Mouse (Mus musculus) forebrain, embryonic 14.5 days (tissue): Measurements from ENCODE around the gene Kirrel3. TPM values are rescaled to one million over a fixed set of nuclear protein-coding genes. Genes with fewer than 3 reads are reported as not detected.

ENCODE experiments used
- ATAC-seq: fragments of 200-750 bp; cut with Nextera tagmentation; 2 replicates; pipeline ENCODE4 v1.8.0; 2017; ENCODE audit warnings: mild to moderate bottlenecking, moderate library complexity
- DNase-seq: peaks from one replicate; pipeline ENCODE4 v3.0.0-alpha.2; 2015; ENCODE audit warnings: low spot score
- H3K27ac ChIP-seq: fragments of 300-500 bp; sonication (generic); 2 replicates; pipeline ENCODE4 v1.5.1; 2014; ENCODE audit warnings: low read depth, mild to moderate bottlenecking, control low read depth, low read length, moderate library complexity
- H3K27me3 ChIP-seq: fragments of 300-500 bp; sonication (generic); replicated peaks from 2 replicates; pipeline ENCODE4 v1.6.1; 2014; ENCODE audit warnings: low read length, control low read depth, mixed read lengths; ENCODE audit not compliant: control insufficient read depth, insufficient read depth
- H3K36me3 ChIP-seq: fragments of 300-500 bp; sonication (generic); 2 replicates; pipeline ENCODE4 v1.6.1; 2014; ENCODE audit warnings: low read length, control low read depth; ENCODE audit not compliant: control insufficient read depth, insufficient read depth
- H3K4me1 ChIP-seq: fragments of 300-500 bp; sonication (generic); 2 replicates; pipeline ENCODE4 v1.6.1; 2014; ENCODE audit warnings: antibody characterized with exemption, low read length, control low read depth; ENCODE audit not compliant: control insufficient read depth, insufficient read depth
- H3K4me2 ChIP-seq: fragments of 300-500 bp; sonication (generic); 2 replicates; pipeline ENCODE4 v1.6.1; 2014; ENCODE audit warnings: mild to moderate bottlenecking, control low read depth, low read length
- H3K4me3 ChIP-seq: fragments of 300-500 bp; sonication (generic); 2 replicates; pipeline ENCODE4 v1.5.1; 2014; ENCODE audit warnings: low read depth, low read length, control low read depth
- H3K9ac ChIP-seq: fragments of 300-500 bp; sonication (generic); 2 replicates; pipeline ENCODE4 v1.6.1; 2014; ENCODE audit warnings: mild to moderate bottlenecking, low read length, control low read depth, moderate library complexity
- H3K9me3 ChIP-seq: fragments of 300-500 bp; sonication (generic); replicated peaks from 2 replicates; pipeline ENCODE4 v1.6.1; 2016; ENCODE audit warnings: low read length, control low read depth, mixed read lengths; ENCODE audit not compliant: control insufficient read depth
- WGBS: fragments of 180-500 bp; shearing (Covaris S2); extraction: QIAGEN DNeasy Blood & Tissue Kit; methylation state at CpG from one replicate; pipeline ENCODE4 v1.1.7; 2014; 5-methylcytosine and 5-hydroxymethylcytosine counted together
- polyA plus RNA-seq: library from polyadenylated mRNA; unstranded; fragments of >200 nt; fragmentation: Nextera tagmentation; extraction: Ambion mirVana; gene quantifications from 2 replicates; pipeline ENCODE4 v1.2.1, GENCODE M21; 2014

Gene Kirrel3
- polyA plus RNA-seq, 1 experiment from 2014 or later, result 31.0 TPM

DNA sequence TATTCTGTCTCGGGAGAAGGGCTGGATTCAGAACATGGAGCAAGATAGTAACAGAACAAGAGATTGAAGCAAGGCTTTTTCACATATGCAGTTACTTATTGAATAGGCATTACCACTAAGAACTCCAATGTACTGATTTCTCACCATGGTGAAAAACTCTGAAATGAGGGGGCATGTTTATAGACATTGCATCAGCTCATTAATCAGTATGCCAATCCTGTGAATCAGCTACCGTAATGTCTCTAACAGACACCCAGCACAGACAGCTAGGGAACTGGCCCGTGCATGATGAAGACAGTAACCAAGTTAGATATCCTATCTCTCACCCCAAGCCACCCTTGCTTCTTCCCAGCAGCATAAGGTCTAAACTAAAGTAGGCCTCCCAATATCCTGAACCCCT is 492.5 kb downstream of the Kirrel3 start:
- Histone ChIP-seq H3K27ac (no peak overlapping the region), H3K9me3 (no peaks in the 10 kb centered on the region), H3K4me1 (no peaks in the 10 kb centered on the region), H3K36me3 (no peaks in the 10 kb centered on the region), H3K27me3 (no peaks in the 10 kb centered on the region), H3K4me2 (no peak overlapping the region), H3K9ac (no peak overlapping the region), H3K4me3 (no peak overlapping the region)
- DNase-seq (no peak), ATAC-seq (no peak)
- WGBS, result 78% methylated on average over 3 of the region's 3 CpGs

DNA sequence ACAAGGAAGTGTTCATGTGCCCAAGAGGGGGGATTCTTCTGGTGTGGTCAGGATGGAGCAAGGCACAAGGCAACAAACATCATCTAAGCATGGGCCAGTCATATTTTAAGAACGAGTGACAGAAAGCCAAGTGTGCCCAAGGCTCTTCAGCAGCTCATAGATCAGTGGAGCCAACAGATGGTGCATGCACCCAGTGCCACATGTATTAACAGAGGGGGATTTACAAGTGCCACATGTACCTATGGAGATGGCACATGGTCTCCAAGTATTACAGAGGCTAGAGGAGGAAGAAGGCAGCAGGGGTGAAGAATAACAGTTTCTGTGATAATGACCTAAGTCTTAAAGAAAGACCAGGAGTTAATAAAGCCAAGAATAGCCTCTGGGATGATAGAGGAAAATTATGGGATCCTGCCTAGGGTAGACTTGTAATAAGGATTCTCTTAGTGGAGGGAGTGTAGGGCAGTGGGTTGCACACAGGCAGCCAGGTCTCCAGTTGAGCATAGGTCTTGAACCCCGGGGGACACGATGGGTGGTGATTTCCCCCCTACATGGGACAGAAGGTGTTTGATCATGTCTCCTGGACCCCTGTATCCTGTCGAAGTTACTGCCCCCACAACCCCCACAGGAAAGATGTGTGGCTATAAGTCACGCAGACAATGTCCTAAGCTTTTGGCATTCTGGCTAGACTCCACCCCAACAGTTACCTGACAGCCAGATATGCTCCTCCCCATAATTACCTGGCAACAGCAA is 495.0 kb downstream of the Kirrel3 start:
- Histone ChIP-seq H3K27ac (no peak overlapping the region), H3K4me1 (no peaks in the 10 kb centered on the region), H3K4me3 (no peak overlapping the region), H3K36me3 (no peaks in the 10 kb centered on the region), H3K4me2 (no peak overlapping the region), H3K9ac (no peak overlapping the region), H3K9me3 (no peaks in the 10 kb centered on the region), H3K27me3 (no peaks in the 10 kb centered on the region)
- no peak for ATAC-seq
- WGBS, result 92% methylated on average over 5 of the region's 5 CpGs
- DNase-seq, result no peak

DNA sequence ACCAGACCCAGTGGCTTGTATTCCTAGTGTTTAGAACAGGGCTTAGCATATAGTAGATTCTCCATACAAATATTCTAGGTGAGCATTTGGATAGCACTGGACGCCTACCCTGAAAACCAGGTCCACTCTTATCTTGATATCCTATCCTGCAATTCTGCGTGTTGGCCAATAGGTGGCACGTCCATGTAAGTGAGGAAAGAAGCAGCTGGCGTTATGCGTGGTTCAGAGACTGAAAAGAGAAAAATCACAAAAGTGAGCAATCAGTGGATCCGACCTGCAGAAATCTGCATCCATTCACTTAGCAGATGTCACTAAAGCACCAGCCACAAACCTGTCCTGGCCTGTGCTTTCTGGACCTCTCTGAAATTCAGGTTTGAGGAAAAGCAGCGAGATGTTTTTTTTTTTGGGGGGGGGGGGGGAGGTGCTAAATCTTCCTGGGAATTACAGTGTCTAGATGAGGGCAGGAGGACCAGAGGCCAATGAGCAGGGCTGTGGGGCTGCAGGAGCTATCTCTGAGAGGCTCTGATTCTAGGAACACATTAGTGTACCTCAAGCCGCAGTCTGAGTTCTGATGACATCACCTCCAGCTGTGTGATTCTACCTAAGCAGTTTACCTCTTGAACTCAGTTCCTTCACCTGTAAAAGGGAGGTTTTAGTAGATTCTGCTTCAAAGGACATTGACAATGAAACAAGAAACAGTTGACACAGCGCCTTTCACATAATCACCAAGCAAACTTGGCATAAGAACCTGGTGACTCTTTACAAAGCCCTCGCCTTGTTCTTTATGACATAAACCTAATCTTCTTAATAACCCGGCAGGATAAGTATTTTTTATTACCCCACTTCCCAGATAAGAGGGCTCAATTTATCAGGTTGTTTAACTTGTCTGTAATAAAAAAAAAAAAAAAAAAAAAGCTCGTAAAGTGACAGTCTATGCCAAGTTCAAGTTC is 498.1 kb downstream of the Kirrel3 start:
- ATAC-seq (peak; percentile 19; the same call in 1 of the 2 replicates), DNase-seq (peak; percentile 90)
- no peaks in the 10 kb centered on the region for H3K9me3 ChIP-seq
- H3K4me3 ChIP-seq, result no peak overlapping the region
- no peak overlapping the region for H3K27ac ChIP-seq
- no peak overlapping the region for H3K9ac ChIP-seq
- H3K4me1 ChIP-seq, result 0 out of 2 replicates have a peak, but pooled peaks cover 2% of the 10 kb centered on the region
- H3K36me3 ChIP-seq, result no peaks in the 10 kb centered on the region
- 41% methylated on average over 12 of the region's 12 CpGs for WGBS
- no peak overlapping the region for H3K4me2 ChIP-seq
- H3K27me3 ChIP-seq, result no peaks in the 10 kb centered on the region

DNA sequence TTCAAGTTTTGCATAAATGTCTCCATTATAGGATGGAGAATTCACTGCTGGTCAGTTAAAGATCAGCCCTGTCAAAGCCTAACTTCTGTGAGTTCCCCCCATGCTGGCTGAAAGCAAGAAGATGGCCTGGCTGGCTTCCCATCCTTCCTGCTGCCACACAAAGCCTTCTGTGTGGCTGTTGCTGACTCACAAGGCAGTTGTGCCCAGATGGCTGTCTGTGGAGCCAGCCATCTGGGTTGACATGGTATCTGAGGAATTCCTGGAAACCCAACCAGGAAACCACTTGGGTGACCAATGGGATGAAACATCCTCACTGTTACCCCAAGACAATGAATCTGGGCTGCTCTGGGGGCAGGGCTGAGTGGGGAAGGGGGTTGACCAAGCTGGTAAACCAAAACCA is 500.5 kb downstream of the Kirrel3 start:
- Histone ChIP-seq H3K4me1 (0 out of 2 replicates have a peak, but pooled peaks cover 2% of the 10 kb centered on the region), H3K27ac (no peak overlapping the region), H3K9me3 (no peaks in the 10 kb centered on the region), H3K36me3 (no peaks in the 10 kb centered on the region), H3K27me3 (no peaks in the 10 kb centered on the region), H3K4me3 (no peak overlapping the region), H3K4me2 (no peak overlapping the region), H3K9ac (no peak overlapping the region)
- DNase-seq (peak; percentile 64), ATAC-seq (no peak)

DNA sequence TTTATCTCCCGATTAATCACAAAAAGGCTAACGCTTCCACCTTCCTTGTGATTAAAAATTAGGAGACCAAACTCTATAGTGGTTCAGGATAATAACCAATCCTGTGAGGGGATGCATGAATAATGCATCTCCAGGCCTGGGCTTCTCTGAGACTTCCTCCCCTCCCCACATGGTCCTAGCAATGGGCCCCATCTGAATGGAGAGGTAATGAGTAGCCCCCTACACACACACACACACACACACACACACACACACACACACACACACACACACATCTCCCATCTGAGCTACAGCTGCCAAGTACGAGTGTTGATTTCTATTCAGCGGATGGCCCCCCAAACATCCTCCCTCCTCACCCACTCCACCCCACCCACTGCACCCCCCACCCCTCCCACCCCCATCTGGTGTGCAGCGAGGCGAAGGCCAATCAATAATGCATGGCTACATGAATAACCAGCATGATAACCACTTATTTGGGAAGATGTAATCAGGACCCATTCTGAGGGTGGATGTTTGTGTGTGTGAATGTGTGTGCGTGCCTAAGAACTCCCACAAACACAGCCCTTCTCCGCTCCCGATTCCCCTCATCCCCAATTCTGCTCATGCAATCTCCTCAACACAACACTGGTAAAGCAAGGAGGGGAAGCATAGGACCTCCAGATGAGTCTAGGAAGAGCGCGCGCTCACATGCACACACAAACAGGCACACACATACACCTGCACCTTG is 501.9 kb downstream of the Kirrel3 start:
- Histone ChIP-seq H3K9ac (no peak overlapping the region), H3K4me1 (0 out of 2 replicates have a peak, but pooled peaks cover 2% of the 10 kb centered on the region), H3K36me3 (no peaks in the 10 kb centered on the region), H3K27ac (peak overlapping the region; percentile 27; the same call in 1 of the 2 replicates), H3K4me2 (no peak overlapping the region), H3K9me3 (no peaks in the 10 kb centered on the region), H3K27me3 (no peaks in the 10 kb centered on the region), H3K4me3 (no peak overlapping the region)
- DNase-seq, result peak; percentile 62
- 56% methylated on average over 12 of the region's 12 CpGs for WGBS
- ATAC-seq, result peak; percentile 86

- no peaks in the 10 kb centered on the region for H3K27me3 ChIP-seq
- H3K36me3 ChIP-seq, result no peaks in the 10 kb centered on the region
- H3K4me3 ChIP-seq, result no peak overlapping the region
- no peak overlapping the region for H3K9ac ChIP-seq
- 0 out of 2 replicates have a peak, but pooled peaks cover 2% of the 10 kb centered on the region for H3K4me1 ChIP-seq
- ATAC-seq (no peak), DNase-seq (no peak)
- H3K9me3 ChIP-seq, result no peaks in the 10 kb centered on the region
- no peak overlapping the region for H3K4me2 ChIP-seq
- no peak overlapping the region for H3K27ac ChIP-seq
- WGBS, result 56% methylated on average over 3 of the region's 3 CpGs
Measured at GRCm38 (mm10) chr9:34988683-34989082, 503.0 kb downstream of the Kirrel3 start.

DNA sequence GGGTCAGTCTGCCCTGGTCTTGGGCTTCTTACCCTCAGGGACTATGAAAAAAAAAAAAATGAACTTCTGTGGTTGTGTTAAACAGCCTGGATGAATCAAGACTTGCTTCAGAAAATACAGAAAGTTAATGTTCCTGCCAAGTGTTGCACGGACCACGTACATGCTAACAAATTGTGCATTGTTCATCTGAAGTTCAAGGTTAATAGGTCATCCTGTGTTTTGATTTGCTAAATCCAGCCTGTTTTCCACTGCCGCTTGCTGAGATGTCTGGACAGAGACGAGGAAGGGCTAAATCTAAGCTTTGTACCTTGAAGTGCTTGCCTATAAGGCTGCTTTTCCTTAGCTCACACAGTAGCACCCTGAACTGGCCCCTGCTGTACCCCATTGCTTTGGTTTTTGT is 506.5 kb downstream of the Kirrel3 start:
- DNase-seq, result no peak
- Histone ChIP-seq H3K4me3 (no peak overlapping the region), H3K27ac (no peak overlapping the region), H3K9me3 (no peaks in the 10 kb centered on the region), H3K4me2 (no peak overlapping the region), H3K4me1 (peaks cover 16% of the 10 kb centered on the region), H3K36me3 (no peaks in the 10 kb centered on the region), H3K9ac (no peak overlapping the region), H3K27me3 (no peaks in the 10 kb centered on the region)
- WGBS, result 52% methylated on average over 4 of the region's 4 CpGs
- ATAC-seq, result no peak

DNA sequence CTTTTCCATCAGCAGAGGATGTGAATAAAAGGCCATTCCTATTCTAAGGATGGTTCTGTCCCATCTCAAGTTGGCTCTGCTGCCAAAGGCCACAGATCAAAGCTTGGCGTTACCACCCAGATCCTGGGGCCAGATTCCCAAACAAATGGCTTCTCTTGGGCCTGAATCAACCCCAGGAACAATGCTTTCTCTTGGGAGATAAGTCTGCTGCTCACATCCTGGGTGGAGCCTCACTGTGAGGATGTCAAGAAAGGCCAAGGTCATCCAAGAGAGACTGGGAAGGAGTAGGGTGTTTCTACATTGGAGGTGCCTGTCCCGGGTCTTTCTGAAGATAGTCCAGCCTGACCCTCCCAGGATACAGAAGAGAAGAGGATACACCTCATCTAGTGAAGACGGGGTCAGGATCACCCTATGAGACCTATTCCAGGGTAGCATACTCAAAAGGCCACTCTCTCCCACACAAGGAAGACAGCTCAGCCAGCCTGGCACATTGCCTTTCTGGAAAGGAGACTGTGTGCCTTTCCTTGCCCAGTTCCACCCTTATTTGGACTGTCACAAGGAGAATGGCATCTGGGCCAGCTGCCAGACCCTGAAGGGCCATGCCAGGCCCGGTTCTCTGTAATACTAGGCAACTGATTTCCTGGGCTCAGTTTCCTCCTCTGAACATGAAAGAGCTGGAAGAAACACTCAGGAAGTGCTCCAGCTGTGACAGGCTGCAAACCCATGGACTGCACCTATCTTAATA is 507.9 kb downstream of the Kirrel3 start:
- peak; percentile 33; the same call in 1 of the 2 replicates for ATAC-seq
- DNase-seq, result peak; percentile 77

More for the DNA sequence above, 507.9 kb downstream of the Kirrel3 start:
- H3K27ac ChIP-seq, result no peak overlapping the region
- no peaks in the 10 kb centered on the region for H3K9me3 ChIP-seq
- peaks cover 28% of the 10 kb centered on the region for H3K4me1 ChIP-seq
- no peak overlapping the region for H3K4me2 ChIP-seq
- H3K4me3 ChIP-seq, result no peak overlapping the region
- H3K36me3 ChIP-seq, result no peaks in the 10 kb centered on the region
- H3K9ac ChIP-seq, result no peak overlapping the region
- 64% methylated on average over 4 of the region's 4 CpGs for WGBS
- no peaks in the 10 kb centered on the region for H3K27me3 ChIP-seq
